Mouse (Mus musculus): ENCODE measurements around the gene Ankmy1.

Ankmy1 gene

GRCm38 (mm10) chr1:92877431-92877978 is 25.2 kb downstream of the Ankmy1 start:
- in situ Hi-C loops (cut with MboI, MseI), result no loop called here

GRCm38 (mm10) chr1:92875360-92876111 is 27.2 kb downstream of the Ankmy1 start:
- in situ Hi-C loops (cut with MboI, MseI), result no loop called here

- in situ Hi-C loops (cut with MboI, MseI), result no loop called here
Measured at GRCm38 (mm10) chr1:92874011-92874410, 28.7 kb downstream of the Ankmy1 start.

GRCm38 (mm10) chr1:92872666-92873065 is 30.0 kb downstream of the Ankmy1 start:
- in situ Hi-C loops (cut with MboI, MseI), result no loop called here

- in situ Hi-C loops (cut with MboI, MseI), result no loop called here
Measured at GRCm38 (mm10) chr1:92869985-92870384, 32.7 kb downstream of the Ankmy1 start.

- in situ Hi-C loops (cut with MboI, MseI), result no loop called here
Measured at GRCm38 (mm10) chr1:92866170-92866569, 36.5 kb downstream of the Ankmy1 start.

- in situ Hi-C loops (cut with MboI, MseI), result no loop called here
Measured at GRCm38 (mm10) chr1:92863268-92863667, 39.4 kb downstream of the Ankmy1 start.

GRCm38 (mm10) chr1:92861503-92861902 is 41.2 kb downstream of the Ankmy1 start:
- in situ Hi-C loops (cut with MboI, MseI), result no loop called here

- in situ Hi-C loops (cut with MboI, MseI), result no loop called here
Measured at GRCm38 (mm10) chr1:92852450-92852849, 50.3 kb downstream of the Ankmy1 start.

GRCm38 (mm10) chr1:92849938-92850574 is 52.6 kb downstream of the Ankmy1 start:
- in situ Hi-C loops (cut with MboI, MseI), result no loop called here

- in situ Hi-C loops (cut with MboI, MseI), result no loop called here
Measured at GRCm38 (mm10) chr1:92849491-92849890, 53.2 kb downstream of the Ankmy1 start.

GRCm38 (mm10) chr1:92847873-92848839 is 54.5 kb downstream of the Ankmy1 start:
- in situ Hi-C loops (cut with MboI, MseI), result no loop called here

- in situ Hi-C loops (cut with MboI, MseI), result no loop called here
Measured at GRCm38 (mm10) chr1:92845889-92846288, 56.8 kb downstream of the Ankmy1 start.

- in situ Hi-C loops (cut with MboI, MseI), result no loop called here
Measured at GRCm38 (mm10) chr1:92841427-92841826, 61.3 kb downstream of the Ankmy1 start.

- in situ Hi-C loops (cut with MboI, MseI), result no loop called here
Measured at GRCm38 (mm10) chr1:92840231-92840890, 62.3 kb downstream of the Ankmy1 start.

GRCm38 (mm10) chr1:92839211-92839610 is 63.5 kb downstream of the Ankmy1 start:
- in situ Hi-C loops (cut with MboI, MseI), result no loop called here

GRCm38 (mm10) chr1:92837931-92838833 is 64.5 kb downstream of the Ankmy1 start:
- in situ Hi-C loops (cut with MboI, MseI), result no loop called here

- in situ Hi-C loops (cut with MboI, MseI), result no loop called here
Measured at GRCm38 (mm10) chr1:92833987-92834706, 68.6 kb downstream of the Ankmy1 start.
